Mouse (Mus musculus): ENCODE results near the gene Cdc37l1.

DNA sequence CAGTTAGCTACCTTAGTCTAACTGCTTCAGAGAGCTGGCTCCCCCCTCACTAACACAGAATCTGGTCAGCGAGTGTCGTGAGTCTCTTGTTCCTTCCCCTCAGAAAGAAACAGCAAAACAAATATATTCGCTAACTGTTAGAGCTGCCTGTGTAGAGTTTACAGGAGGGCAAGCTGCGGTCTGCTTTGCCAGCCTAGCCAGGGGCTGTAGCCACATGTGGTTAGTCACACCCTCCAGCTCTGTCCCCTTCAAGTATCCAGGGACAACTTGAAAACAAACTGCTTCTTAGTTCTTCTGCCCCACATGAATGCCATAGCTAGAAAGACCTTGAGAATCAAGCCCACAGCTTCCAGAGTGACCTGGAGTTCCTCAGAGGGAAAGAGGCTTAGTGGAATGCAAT, 48.9 kb upstream of the Cdc37l1 start:
- TF ChIP-seq CTCF (IDR thresholded peaks at IDR 0.05; ENCODE audit: low read depth, low read length) (no peak), POLR2A (IDR thresholded peaks at IDR 0.05; ENCODE audit: extremely low read depth, insufficient read depth, low read length) (no peak)
